Mouse (Mus musculus) cerebellum, adult 9-10 months (tissue): ENCODE data around the gene Helb.

ENCODE experiments used
- DNase-seq: peaks from one replicate; pipeline ENCODE4 v3.0.0; 2022

Gene Helb

GRCm38 (mm10) chr10:120077850-120078249 is 34.9 kb downstream of the Helb start:
- no peak for DNase-seq

- DNase-seq = no peak
These were observed 46.5 kb downstream of the Helb start for GRCm38 (mm10) chr10:120066319-120066718.

DNA sequence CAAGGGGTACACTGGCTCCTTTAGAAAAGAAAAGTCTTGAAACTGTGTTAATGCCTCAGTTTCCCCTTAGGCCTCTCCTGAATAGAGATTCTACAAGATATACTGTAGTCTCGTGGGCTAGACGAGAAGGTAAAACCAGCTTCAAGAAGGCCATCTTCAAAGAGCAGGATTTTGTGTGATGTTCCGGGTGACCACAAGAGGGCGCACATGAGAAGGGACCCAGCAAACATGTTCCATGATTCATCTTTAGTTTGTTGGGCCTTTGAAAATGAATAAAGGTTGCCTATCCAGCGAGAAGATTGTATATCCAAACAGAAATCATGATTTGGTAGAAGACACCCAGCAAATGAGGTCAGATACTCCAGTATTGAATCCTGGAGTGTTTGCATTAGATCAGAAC is 48.4 kb downstream of the Helb start:
- peak; percentile 26 for DNase-seq

GRCm38 (mm10) chr10:120061238-120062130 is 51.3 kb downstream of the Helb start:
- DNase-seq = no peak

- DNase-seq = no peak
These were observed 52.1 kb downstream of the Helb start for GRCm38 (mm10) chr10:120060579-120061237.

DNA sequence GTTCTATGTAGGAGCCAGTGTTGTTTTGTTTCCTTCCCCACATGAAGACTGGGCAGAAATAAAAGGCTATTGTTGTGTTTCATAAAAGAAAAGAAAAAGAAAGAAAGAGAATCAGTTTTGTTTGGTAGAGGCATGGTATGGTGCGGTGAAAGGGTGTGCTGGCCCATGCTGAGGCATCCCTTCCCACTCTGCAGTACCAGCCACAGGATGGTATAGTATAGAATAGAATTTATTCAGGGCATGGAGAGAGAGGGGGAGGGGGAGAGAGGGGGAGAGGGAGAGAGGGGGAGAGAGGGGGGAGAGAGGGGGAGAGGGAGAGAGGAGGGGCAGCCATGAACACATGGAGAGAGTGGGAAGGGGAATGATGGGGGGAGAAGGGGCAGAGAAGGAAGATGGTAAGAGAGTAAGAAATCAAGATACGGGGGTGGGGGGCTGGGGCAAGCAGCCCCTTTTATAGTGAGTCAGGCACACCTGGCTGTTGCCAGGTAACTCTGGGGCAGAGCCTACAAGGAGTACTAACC is 68.0 kb downstream of the Helb start:
- no peak for DNase-seq

DNA sequence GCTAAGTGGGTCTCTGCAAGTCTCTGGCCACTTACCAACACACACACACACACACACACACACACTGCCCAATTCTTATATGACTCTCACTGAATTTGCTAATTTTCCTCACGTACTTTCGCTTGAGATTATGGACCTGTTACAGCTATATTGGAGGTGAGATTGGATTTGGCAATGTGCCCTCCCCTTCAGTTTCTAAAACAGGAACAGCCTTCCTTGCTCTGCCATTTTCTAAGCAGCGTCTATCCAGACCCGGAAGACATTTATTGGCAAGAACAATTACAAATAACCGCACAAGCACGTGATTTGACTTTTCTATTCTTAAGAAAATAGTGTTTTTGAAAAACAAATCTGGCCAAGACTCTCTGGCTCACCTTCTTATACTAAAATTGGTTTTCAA is 68.5 kb downstream of the Helb start:
- DNase-seq = no peak

DNA sequence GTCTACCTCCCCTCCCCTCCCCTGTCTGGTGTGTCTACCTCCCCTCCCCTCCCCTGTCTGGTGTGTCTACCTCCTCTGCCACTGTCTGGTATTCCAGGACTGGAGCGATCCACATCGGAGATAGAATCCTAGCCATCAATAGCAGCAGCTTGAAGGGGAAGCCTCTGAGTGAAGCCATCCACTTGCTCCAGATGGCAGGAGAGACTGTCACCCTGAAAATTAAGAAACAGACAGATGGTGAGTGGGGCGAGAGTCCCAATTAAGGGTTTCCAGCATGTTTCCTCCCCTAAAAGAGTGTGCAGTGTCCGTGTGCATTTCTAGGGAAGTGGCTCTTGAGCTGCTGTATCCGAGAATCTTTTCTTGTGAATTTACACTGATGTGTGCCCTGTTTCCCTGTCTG is 74.6 kb downstream of the Helb start:
- DNase-seq = no peak

GRCm38 (mm10) chr10:120035824-120036223 is 77.0 kb downstream of the Helb start:
- no peak for DNase-seq

- DNase-seq = no peak
These were observed 77.5 kb downstream of the Helb start for GRCm38 (mm10) chr10:120035211-120035733.

GRCm38 (mm10) chr10:120033866-120034265 is 78.9 kb downstream of the Helb start:
- DNase-seq = no peak
